Mouse (Mus musculus) lung, postnatal 0 days (tissue): ENCODE measurements around the gene Wnt10b.

ENCODE experiments used
- CTCF ChIP-seq: IDR thresholded peaks from 2 replicates; pipeline ENCODE4 v1.5.1; 2016; ENCODE audit warnings: antibody characterized with exemption, mild to moderate bottlenecking
- EP300 ChIP-seq: IDR thresholded peaks from 2 replicates; pipeline ENCODE4 v1.6.1; 2016; ENCODE audit warnings: antibody characterized with exemption, mild to moderate bottlenecking, control low read depth

DNA sequence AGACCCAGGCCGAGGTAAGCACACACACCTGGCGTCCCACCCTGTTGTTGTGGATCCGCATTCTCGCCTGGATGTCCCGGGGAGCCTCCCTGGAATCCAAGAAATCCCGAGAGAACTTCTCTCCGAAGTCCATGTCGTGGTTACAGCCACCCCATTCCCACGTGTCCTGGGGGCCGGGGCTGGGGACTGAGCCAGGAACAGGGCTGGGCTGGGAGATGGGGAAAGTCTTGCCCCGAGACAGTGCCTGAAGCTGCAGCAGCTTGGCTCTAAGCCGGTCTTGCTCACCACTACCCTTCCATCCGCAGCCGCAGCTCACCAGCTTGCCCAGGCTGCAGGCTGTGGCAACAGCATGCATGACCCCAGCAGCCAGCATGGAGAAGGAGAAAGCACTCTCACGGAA is 3.9 kb downstream of the Wnt10b start:
- no peak for TF ChIP-seq CTCF
- TF ChIP-seq EP300, result no peak
